Mouse (Mus musculus) liver, postnatal 0 days (tissue): Measurements from ENCODE around the gene Adrb1.

Experiments
- CTCF ChIP-seq: sonication (generic); IDR thresholded peaks from 2 replicates; pipeline ENCODE4 v1.5.1; 2016; ENCODE audit warnings: antibody characterized with exemption, low read depth
- EP300 ChIP-seq: IDR thresholded peaks from 2 replicates; pipeline ENCODE4 v1.6.1; 2016; ENCODE audit warnings: antibody characterized with exemption, low read depth, mild to moderate bottlenecking

DNA sequence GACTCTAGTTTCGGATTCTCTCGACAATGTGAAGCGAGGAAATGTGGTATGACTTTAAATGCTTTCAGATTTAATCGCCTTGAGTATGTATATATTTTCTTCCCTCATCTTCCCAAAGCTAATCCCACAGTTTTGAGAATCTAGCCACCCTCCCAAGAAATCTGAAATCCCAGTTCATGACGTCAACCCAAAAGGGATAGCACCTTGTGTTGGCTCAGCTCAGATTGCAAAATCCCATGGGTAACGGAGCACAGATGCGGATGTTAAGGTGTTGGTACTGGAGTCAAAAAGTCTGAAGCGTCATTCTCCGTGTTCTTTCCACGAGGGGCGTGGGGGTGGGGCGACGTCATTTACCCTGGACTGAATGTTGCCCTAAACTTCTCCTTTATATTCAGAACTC is 1.1 kb upstream of the Adrb1 start:
- no peak for TF ChIP-seq CTCF
- TF ChIP-seq EP300, result no peak
